Mouse (Mus musculus) lung, embryonic 16.5 days (tissue): Measurements from ENCODE around the gene Fam183b. TPM values are rescaled to one million over a fixed set of nuclear protein-coding genes. Genes with fewer than 3 reads are reported as not detected.
"Not testable (repeated sequence)": the region's sequence is repeated elsewhere in the genome, so short reads cannot be mapped to it uniquely, and the experiment has no call there.

Experiments
- ATAC-seq: fragments of 200-750 bp; cut with Nextera tagmentation; 2 replicates; pipeline ENCODE4 v1.8.0; 2017; ENCODE audit warnings: low read depth, mild to moderate bottlenecking, moderate library complexity
- H3K27ac ChIP-seq: fragments of 300-500 bp; sonication (generic); 2 replicates; pipeline ENCODE4 v1.5.1; 2014; ENCODE audit warnings: mild to moderate bottlenecking, control low read depth, low read length
- H3K27me3 ChIP-seq: fragments of 300-500 bp; sonication (generic); 2 replicates; pipeline ENCODE4 v1.6.1; 2014; ENCODE audit warnings: low read depth, low read length, mixed read lengths; ENCODE audit not compliant: control insufficient read depth, insufficient read depth
- H3K36me3 ChIP-seq: fragments of 300-500 bp; sonication (generic); 2 replicates; pipeline ENCODE4 v1.6.1; 2014; ENCODE audit warnings: low read length; ENCODE audit not compliant: control insufficient read depth, insufficient read depth
- H3K4me1 ChIP-seq: fragments of 300-500 bp; sonication (generic); replicated peaks from 2 replicates; pipeline ENCODE4 v1.6.1; 2014; ENCODE audit warnings: low read length, mixed read lengths; ENCODE audit not compliant: control insufficient read depth, insufficient read depth
- H3K4me2 ChIP-seq: fragments of 300-500 bp; sonication (generic); 2 replicates; pipeline ENCODE4 v1.6.1; 2014; ENCODE audit warnings: low read depth, low read length, control low read depth
- H3K4me3 ChIP-seq: fragments of 300-500 bp; sonication (generic); 2 replicates; pipeline ENCODE4 v1.5.1; 2014; ENCODE audit warnings: mild to moderate bottlenecking, low read length, control low read depth
- H3K9ac ChIP-seq: fragments of 300-500 bp; sonication (generic); 2 replicates; pipeline ENCODE4 v1.6.1; 2014; ENCODE audit warnings: low read length, control low read depth
- H3K9me3 ChIP-seq: fragments of 300-500 bp; sonication (generic); 2 replicates; pipeline ENCODE4 v1.6.1; 2016; ENCODE audit warnings: low read length; ENCODE audit not compliant: control insufficient read depth
- WGBS: fragments of 180-500 bp; shearing (Covaris S2); extraction: QIAGEN DNeasy Blood & Tissue Kit; methylation state at CpG from one replicate; pipeline ENCODE4 v1.1.7; 2014; 5-methylcytosine and 5-hydroxymethylcytosine counted together
- polyA plus RNA-seq: library from polyadenylated mRNA; unstranded; fragments of >200 nt; fragmentation: Nextera tagmentation; extraction: Ambion mirVana; gene quantifications from 2 replicates; pipeline ENCODE4 v1.2.1, GENCODE M21; 2015

The Fam183b gene
- polyA plus RNA-seq, 1 experiment from 2014 or later, result 11.9 TPM

DNA sequence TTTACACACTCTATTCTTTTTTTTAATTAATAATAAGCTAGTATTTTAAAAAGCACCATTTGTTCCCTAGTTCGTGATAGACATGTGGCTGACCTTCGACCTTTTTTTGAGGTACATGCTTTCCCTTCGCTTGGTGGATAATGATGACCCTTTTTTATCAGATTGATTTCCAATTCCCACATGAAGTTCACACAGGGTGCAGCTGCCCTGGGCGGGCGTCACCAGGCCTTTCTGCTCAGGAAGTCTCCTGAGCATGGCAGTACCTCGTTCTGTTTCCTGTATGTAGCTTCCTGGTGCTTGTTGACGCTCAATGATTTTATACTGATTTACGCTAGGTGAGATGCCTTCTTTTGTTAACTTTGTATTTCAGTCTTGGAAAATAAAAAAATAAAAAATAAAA, 13.4 kb downstream of the Fam183b start:
- no peaks in the 10 kb centered on the region for H3K4me1 ChIP-seq
- no peak overlapping the region for H3K9ac ChIP-seq
- H3K36me3 ChIP-seq, result no peaks in the 10 kb centered on the region
- no peaks in the 10 kb centered on the region for H3K27me3 ChIP-seq
- H3K9me3 ChIP-seq, result no peaks in the 10 kb centered on the region
- no peak overlapping the region for H3K4me2 ChIP-seq
- H3K4me3 ChIP-seq, result no peak overlapping the region
- ATAC-seq, result no peak
- 68% methylated on average over 8 of the region's 8 CpGs for WGBS
- no peak overlapping the region for H3K27ac ChIP-seq

DNA sequence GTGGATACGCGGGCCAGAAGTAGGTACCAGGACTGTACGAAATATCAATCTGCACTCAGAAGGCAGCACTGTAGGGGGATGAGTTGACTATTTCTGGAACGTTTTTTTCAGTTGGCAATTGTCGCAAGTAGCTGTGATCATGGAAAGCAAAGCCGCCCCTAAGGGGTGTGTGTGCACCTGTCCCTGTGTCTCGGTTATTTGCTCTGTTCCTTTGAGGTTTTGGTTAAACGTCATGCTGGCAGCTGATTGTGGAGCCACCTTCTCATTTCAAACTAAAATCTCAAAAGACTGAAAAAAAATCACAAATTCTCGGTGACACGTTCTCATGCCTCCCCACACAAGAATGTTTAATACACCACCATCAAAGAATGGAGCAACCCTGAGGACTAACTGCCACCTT, 14.1 kb downstream of the Fam183b start:
- Histone ChIP-seq H3K27ac (no peak overlapping the region), H3K9ac (no peak overlapping the region), H3K4me2 (no peak overlapping the region), H3K4me3 (no peak overlapping the region), H3K36me3 (no peaks in the 10 kb centered on the region), H3K4me1 (no peaks in the 10 kb centered on the region), H3K9me3 (no peaks in the 10 kb centered on the region), H3K27me3 (no peaks in the 10 kb centered on the region)
- no peak for ATAC-seq
- 76% methylated on average over 10 of the region's 10 CpGs for WGBS

DNA sequence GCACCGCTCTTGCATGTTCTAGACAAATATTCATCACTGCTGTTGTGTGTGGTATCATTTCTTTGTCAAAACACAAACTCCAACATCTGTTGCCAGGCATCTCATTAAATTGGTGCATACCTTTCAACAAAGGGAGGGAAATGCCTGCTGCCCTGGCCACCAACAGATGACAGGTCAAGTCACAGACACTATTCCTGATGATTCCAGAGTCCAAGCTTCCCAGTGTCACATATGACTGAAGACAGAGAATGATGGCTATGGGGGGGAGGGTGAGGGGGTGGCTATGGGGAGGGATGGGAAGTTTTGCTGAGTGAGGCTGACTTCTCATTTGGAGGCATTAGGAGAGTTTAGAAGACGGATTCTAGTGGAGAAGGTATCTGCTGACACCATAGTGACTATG, 17.6 kb downstream of the Fam183b start:
- Histone ChIP-seq H3K9me3 (no peaks in the 10 kb centered on the region), H3K4me3 (no peak overlapping the region), H3K4me1 (no peaks in the 10 kb centered on the region), H3K27me3 (no peaks in the 10 kb centered on the region), H3K36me3 (no peaks in the 10 kb centered on the region), H3K9ac (no peak overlapping the region), H3K27ac (no peak overlapping the region), H3K4me2 (no peak overlapping the region)
- ATAC-seq, result no peak
- WGBS, result 60% methylated on average over 2 of the region's 2 CpGs

DNA sequence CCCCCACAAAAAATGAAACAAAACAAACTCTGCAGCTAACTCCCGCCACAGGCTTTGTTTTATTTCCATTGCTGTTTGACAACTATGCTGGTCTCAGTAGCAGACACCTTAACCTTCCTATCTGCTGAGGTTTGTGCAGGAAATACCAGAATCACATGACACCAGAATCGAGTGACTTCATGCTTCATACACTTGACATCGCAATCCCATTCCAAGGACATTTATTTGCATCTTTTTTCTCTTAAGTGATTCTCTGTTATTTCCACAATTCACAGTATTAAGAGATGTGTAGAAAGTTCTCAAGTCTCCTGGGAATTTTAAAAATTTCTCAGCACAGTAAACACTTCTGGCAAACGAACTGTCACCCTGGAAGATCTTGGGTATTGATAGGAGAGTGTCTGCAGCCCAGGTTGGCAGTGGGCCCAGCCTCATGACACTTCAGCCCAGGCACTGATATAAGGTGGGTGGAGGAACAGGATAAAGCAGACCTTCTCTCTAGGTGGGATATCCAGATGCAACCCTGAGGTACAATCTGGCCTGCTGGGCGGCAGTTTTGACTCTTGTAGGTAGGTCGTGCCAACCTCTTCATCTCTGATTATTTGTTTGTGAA, 19.2 kb downstream of the Fam183b start, which contains the start of gene Olfr314:
Gene Olfr314, plus strand, starts transcription at position 473 of the 610 bp plus-strand sequence.
- H3K4me2 ChIP-seq, result no peak within 1 kb of the TSS
- no peaks in the 10 kb centered on the region for H3K9me3 ChIP-seq
- no peak within 1 kb of the TSS for H3K4me3 ChIP-seq
- no peaks in the 10 kb centered on the region for H3K36me3 ChIP-seq
- H3K9ac ChIP-seq, result no peak within 1 kb of the TSS
- 46% methylated on average over 6 of the region's 6 CpGs for WGBS
- ATAC-seq, result no peak
- no peaks in the 10 kb centered on the region for H3K4me1 ChIP-seq
- no peak within 1 kb of the TSS for H3K27ac ChIP-seq
- H3K27me3 ChIP-seq, result no peaks in the 10 kb centered on the region

DNA sequence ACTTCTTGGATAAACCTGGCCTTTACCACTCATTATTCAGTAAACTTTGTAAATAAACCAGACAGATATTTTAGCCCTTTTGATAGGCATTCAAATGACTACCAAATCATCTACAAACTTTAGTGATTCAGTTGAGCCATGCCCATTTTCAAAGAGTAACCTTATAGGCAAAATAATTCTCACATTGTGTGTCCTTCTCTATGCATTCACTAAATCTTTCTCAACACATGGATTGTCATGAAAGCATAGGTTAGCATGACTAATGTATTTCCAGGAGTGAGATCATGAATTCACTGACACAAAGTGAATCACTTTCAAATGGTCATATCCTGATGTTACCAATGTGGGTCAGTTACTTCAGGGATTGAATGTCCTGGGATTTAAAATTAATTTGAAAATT, 28.9 kb downstream of the Fam183b start, which contains the start of gene Olfr315:
Gene Olfr315, plus strand, starts transcription at position 301 of the 400 bp plus-strand sequence.
- H3K9ac ChIP-seq, result no peak within 1 kb of the TSS
- ATAC-seq, result no peak
- no peaks in the 10 kb centered on the region for H3K27me3 ChIP-seq
- H3K36me3 ChIP-seq, result no peaks in the 10 kb centered on the region
- H3K4me2 ChIP-seq, result no peak within 1 kb of the TSS
- no peak within 1 kb of the TSS for H3K4me3 ChIP-seq
- H3K4me1 ChIP-seq, result no peaks in the 10 kb centered on the region
- no peak within 1 kb of the TSS for H3K27ac ChIP-seq
- no peaks in the 10 kb centered on the region for H3K9me3 ChIP-seq

DNA sequence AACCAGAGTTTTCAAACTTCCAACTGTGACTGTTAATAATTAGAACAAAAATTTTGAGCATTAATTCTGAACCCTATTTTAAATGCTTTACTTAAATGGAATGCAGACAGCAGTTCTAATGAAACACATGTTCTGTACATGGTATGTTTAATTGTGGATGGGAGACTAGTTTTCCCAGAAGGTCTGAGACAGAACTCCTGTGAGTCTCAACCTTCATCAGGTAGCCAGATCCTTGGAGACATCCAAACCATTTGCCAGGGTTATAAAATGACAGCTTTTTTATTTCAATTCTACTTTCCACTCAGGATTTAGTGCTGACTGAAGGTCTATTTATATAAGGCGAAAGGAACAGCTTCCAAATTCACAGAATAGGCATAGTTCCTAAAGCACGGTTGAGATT, 49.3 kb downstream of the Fam183b start, which contains the start of gene Olfr316:
Gene Olfr316, plus strand, starts transcription at position 301 of the 400 bp plus-strand sequence.
- no peaks in the 10 kb centered on the region for H3K27me3 ChIP-seq
- no peaks in the 10 kb centered on the region for H3K9me3 ChIP-seq
- no peaks in the 10 kb centered on the region for H3K4me1 ChIP-seq
- no peaks in the 10 kb centered on the region for H3K36me3 ChIP-seq
- no peak within 1 kb of the TSS for H3K27ac ChIP-seq
- H3K4me3 ChIP-seq, result no peak within 1 kb of the TSS
- WGBS, result 76% methylated on average over 2 of the region's 2 CpGs
- no peak for ATAC-seq
- H3K9ac ChIP-seq, result no peak within 1 kb of the TSS
- H3K4me2 ChIP-seq, result no peak within 1 kb of the TSS

DNA sequence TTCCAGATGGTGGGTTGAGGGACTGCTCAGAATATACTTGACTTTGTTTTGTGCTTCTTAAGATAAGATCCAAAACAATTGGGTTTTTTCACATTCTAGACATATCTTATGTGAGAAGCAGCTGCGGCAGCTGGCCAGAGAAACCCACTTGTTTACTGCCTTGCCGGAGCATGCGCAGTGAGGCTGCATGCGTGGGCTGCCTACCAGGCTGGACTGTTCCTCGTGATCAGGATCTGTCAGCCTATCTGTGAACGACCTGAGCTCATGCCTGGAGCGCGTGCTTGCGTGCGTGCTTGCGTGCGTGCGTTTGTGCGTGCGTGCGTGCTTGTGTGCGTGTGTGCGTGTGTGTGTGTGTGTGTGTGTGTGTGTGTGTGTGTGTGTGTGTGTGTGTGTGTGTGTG, 50.7 kb downstream of the Fam183b start:
- not testable (repeated sequence) for ATAC-seq, H3K4me2 ChIP-seq
- WGBS, result 74% methylated on average over 18 of the region's 18 CpGs

More for the DNA sequence above, 50.7 kb downstream of the Fam183b start:
- not testable (repeated sequence) for H3K27me3 ChIP-seq, H3K9ac ChIP-seq, H3K9me3 ChIP-seq, H3K4me3 ChIP-seq, H3K27ac ChIP-seq, H3K4me1 ChIP-seq, H3K36me3 ChIP-seq

Other genes with a start within 250 kb of the Fam183b start
- 0.05 TPM in 1 of 2 replicates, not detected in the other for gene Olfr328, start 246.3 kb downstream of the Fam183b start, polyA plus RNA-seq
- gene Olfr224, start 231.4 kb downstream of the Fam183b start, polyA plus RNA-seq, result not detected in 2 replicates
- not detected in 2 replicates for gene Olfr325, start 224.2 kb downstream of the Fam183b start, polyA plus RNA-seq
- not detected in 2 replicates for gene Olfr324, start 206.8 kb downstream of the Fam183b start, polyA plus RNA-seq
- not detected in 2 replicates for gene 2210407C18Rik, start 185.9 kb downstream of the Fam183b start, polyA plus RNA-seq
- not detected in 2 replicates for gene Olfr323, start 171.5 kb downstream of the Fam183b start, polyA plus RNA-seq
- gene Trim58, start 161.5 kb downstream of the Fam183b start, polyA plus RNA-seq, result 0.09 and 0.19 TPM in 2 replicates
- gene Olfr322, start 143.2 kb downstream of the Fam183b start, polyA plus RNA-seq, result not detected in 2 replicates
- gene Olfr320, start 120.9 kb downstream of the Fam183b start, polyA plus RNA-seq, result not detected in 2 replicates
- not detected in 2 replicates for gene Olfr319, start 102.8 kb downstream of the Fam183b start, polyA plus RNA-seq
- not detected in 2 replicates for gene Olfr318, start 77.9 kb downstream of the Fam183b start, polyA plus RNA-seq
- gene Olfr317, start 62.7 kb downstream of the Fam183b start, polyA plus RNA-seq, result not detected in 2 replicates
- not detected in 2 replicates for gene Olfr316, start 49.2 kb downstream of the Fam183b start, polyA plus RNA-seq
- gene Olfr315, start 28.8 kb downstream of the Fam183b start, polyA plus RNA-seq, result not detected in 2 replicates
- gene Olfr314, start 19.0 kb downstream of the Fam183b start, polyA plus RNA-seq, result not detected in 2 replicates
- gene Olfr313, start 13.0 kb upstream of the Fam183b start, polyA plus RNA-seq, result not detected in 2 replicates
- gene Olfr312, start 27.3 kb upstream of the Fam183b start, polyA plus RNA-seq, result 0.08 TPM in 1 of 2 replicates, not detected in the other
- gene Olfr311, start 37.3 kb upstream of the Fam183b start, polyA plus RNA-seq, result not detected in 2 replicates
- 8.0 and 9.0 TPM in 2 replicates for gene Gm12258, start 45.2 kb upstream of the Fam183b start, polyA plus RNA-seq
- gene 2810021J22Rik, start 65.3 kb upstream of the Fam183b start, polyA plus RNA-seq, result 6.9 and 7.1 TPM in 2 replicates
- gene Zfp39, start 102.3 kb upstream of the Fam183b start, polyA plus RNA-seq, result 4.7 and 6.2 TPM in 2 replicates
- gene Btnl10, start 115.9 kb upstream of the Fam183b start, polyA plus RNA-seq, result 0.08 and 0.38 TPM in 2 replicates
- 150 and 161 TPM in 2 replicates for gene Rnf187, start 137.0 kb upstream of the Fam183b start, polyA plus RNA-seq
- gene Hist3h2ba, start 147.0 kb upstream of the Fam183b start, polyA plus RNA-seq, result 24.0 and 28.3 TPM in 2 replicates
- 21.8 and 23.3 TPM in 2 replicates for gene Hist3h2a, start 152.7 kb upstream of the Fam183b start, polyA plus RNA-seq
- gene Trim17, start 152.7 kb upstream of the Fam183b start, polyA plus RNA-seq, result 0.41 and 0.65 TPM in 2 replicates
- gene Trim11, start 176.1 kb upstream of the Fam183b start, polyA plus RNA-seq, result 21.9 and 23.2 TPM in 2 replicates